Mouse (Mus musculus) frontal cortex, adult 2 months (tissue): Measurements from ENCODE around the gene Pigf. TPM values are rescaled to one million over a fixed set of nuclear protein-coding genes. Genes with fewer than 3 reads are reported as not detected.
"Not testable (repeated sequence)": the region's sequence is repeated elsewhere in the genome, so short reads cannot be mapped to it uniquely, and the experiment has no call there.

Experiments used
- DNase-seq, 2 experiments: peaks; one replicate each; pipeline ENCODE4 v3.0.0; 2022; ENCODE audit warnings: low spot score in 1 of 2; ENCODE audit errors: extremely low spot score in 1 of 2
- polyA plus RNA-seq: library from polyadenylated mRNA; depleted of rRNA; stranded (reverse); fragments of >200 nt; gene quantifications from 2 replicates; pipeline ENCODE4 v1.2.3, GENCODE M21; 2012; rRNA removed

Pigf gene
- polyA plus RNA-seq: 18.6 and 18.9 TPM in 2 replicates

DNA sequence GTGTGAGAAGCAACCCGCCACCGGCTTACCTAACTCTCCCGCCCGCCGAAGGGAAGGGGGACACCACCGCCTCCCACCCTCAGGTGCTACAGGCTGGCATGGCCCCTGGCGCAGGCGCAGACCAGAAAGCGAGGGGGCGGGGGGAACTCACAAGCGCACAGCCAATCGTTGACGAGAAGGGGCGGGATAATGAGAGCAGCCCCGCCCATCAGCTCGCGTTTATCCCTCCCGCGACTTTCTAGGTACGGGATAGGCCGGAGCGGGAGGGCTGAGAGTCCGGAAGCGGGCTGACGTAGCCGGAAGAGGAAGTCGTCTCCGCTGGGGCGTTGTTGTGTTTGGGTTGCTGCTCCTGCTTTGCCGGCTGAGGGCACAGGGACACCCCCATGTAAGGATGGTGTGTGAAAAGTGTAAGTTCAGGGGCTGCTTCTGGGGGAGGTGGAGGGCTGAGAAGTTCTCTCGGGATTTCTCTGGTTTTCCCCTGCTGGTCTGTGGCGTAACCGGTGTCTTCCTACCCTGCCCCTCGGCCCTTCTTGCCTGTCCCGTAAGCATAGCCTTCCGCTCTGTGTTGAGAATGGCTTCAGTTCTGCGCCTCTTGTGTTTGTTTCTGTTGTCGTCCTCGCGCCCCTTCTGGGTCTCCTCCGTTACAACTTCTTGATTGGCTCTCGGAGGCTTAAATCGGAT, at the start of gene Pigf, which contains the start of gene Cript:
Gene Pigf, minus strand, starts transcription at position 138 of the 681 bp plus-strand sequence.
Gene Cript, plus strand, starts transcription at position 282 of the 681 bp plus-strand sequence.
- DNase-seq: peak; percentile 97 to 99

DNA sequence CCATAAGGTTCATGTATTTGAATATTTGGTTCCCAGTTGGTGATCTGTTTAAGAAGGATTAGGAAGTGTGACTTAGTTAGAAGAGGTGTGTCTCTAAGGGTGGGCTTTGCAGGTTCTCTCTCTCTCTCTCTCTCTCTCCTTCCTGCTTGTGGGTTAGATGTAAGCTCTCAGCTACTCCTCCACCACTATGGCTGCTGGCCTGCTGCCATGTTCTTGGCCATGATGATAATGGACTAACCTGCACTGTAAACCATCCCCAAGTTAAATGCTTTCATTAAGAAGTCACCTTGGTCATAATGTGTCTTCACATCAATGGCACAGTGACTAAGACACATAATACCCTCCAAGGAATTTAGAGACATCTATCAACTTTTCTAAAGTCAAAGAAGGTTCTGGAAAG, 48.3 kb upstream of the Pigf start:
- DNase-seq: no peak

DNA sequence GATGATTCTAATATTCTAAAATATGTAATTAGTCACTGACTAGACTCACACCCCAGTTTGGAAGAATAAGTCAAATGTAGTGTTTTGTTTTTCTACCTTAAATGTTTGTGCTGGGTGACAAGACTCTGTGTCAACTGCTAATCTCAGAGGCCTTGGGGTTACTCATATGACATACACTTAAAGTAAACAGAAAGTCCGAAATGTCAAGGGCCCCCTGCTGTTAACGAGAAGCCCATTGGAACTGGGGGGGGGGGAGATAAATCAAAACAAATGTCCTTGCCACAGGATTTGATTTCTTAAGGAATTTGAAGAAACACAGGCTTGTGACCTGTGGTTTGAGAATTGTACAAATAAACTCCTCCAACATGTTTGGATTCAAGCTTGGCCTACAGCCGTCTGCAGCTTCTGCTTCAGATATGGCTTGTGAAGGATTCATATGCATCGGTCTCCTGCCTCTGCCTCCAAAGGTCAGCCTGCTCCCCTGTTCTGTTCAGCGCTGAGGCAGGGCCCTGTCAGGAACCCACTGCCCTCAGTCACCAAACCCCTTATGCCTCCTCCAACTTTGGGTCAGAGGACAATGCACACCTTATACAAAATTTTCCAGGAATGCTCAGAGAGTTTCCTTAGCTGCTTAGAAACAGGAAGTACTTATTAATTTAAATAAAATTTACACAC, 47.7 kb upstream of the Pigf start:
- no peak for DNase-seq

DNA sequence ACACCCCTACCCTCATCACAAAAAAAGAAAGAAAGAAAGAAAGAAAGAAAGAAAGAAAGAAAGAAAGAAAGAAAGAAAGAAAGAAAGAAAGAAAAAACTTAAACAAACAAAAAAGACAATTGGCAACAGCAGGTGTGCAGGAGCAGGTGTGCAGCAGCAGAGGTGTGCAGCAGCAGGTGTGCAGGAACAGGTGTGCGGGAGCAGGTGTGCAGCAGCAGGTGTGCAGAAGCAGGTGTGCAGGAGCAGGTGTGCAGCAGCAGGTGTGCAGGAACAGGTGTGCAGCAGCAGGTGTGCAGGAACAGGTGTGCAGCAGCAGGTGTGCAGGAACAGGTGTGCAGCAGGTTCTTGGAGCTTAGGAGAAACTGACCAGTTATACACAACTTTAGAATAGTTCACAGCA, 47.0 kb upstream of the Pigf start:
- DNase-seq: not testable (repeated sequence)

GRCm38 (mm10) chr17:87068997-87069396, 43.8 kb upstream of the Pigf start:
- no peak for DNase-seq

- DNase-seq: no peak
Observed at GRCm38 (mm10) chr17:87063969-87064368, 38.8 kb upstream of the Pigf start.

- no peak for DNase-seq
Observed at GRCm38 (mm10) chr17:87063461-87063860, 38.3 kb upstream of the Pigf start.

DNA sequence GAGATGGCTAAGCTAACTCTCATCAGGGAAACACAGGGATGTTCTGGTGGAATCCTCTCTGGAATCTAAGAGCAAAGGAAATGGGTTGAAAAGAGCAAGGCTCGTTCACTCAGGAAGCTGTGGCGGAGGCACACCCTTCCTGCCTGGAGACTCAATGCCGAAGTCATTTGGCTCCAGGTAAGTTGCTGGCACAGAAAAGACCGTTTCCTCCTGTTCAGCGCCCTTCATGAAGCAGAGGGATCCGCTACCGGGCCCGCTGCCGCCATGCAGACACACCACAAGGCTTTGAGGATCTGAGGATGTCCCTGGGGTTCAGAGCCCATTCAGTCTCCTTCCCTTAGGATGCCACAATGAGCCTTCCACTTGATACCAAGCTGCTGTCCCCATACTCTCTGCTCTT, 37.4 kb upstream of the Pigf start:
- DNase-seq: no peak

DNA sequence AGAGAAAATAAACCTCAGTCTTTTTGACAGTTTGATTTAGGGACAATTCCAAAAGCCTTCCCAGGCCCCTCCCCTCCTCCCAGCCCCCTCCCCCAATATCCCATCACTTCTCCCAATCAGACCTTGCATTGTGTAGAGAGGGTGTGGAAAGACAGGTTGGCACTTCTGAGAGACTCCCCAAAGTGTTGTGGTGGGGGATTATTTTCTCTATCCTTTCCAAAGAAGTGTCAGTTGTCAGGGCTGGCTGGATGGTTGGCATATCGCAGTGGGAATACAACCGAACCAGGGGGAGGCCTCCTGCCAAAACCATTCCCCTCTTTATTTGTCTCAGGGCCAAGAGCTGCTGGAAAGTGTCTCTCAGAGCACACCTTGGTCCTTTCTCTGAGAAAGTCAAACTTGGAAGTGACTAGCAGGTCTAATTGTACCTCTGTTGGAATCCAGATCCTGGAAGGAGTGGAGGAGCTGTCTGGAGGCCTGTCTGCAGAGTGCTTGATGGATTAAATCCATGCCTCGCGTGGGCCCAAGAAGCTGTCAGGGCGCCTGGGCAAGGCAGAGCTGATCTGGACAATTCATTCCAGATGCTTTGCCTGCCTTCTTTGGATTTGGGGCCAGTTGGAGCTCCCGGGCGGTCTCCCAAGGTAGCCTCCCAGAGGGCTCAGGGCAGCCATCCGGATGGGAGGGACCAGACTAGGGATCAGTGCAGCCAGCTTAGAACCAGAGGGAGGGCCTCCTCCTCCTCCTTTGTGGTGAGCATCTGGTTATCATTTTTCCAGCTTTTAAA, 32.5 kb upstream of the Pigf start:
- no peak for DNase-seq

DNA sequence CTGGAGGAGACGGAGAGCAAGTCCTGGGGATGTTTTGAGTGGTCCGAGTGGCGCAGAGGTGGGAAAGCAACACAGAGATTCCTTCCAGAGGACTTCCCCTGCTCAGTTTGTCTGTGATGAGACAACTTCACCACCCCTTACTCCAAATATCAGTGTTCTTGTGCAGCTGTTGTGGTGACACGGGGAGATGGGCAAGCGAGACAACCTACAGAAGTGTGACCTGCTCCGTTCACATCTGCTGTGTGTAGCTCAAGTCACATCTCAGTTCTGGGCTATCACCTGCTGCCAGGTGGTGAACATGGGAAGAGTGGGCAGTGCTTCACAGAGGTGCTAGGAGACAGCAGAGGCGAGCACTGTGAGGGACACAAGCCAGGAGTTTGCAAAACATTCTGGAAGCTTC, 31.6 kb upstream of the Pigf start:
- no peak for DNase-seq

- DNase-seq: no peak
Observed at GRCm38 (mm10) chr17:87055663-87056062, 30.5 kb upstream of the Pigf start.

DNA sequence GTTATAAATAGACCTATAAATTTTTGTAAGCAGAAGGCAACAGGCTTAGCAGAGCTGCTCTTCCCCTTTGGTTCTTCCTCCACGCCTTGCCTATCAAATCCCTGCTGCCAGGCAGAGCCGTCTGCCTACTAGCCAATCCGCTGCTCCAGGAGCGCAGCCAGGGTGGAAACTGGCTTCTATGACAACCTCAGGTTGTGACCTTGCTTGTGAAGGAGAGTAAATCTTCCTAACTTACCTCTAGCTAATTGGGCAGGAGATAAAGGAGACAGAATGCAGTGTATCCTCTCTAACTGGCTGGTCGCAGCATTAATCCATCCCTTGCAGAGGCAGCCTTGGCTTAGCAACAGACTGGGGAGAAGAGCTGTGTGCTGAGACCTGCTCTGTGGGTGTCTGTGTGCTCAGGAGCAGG, 29.8 kb upstream of the Pigf start:
- peak; percentile 33 to 62 for DNase-seq

GRCm38 (mm10) chr17:87053921-87054320, 28.7 kb upstream of the Pigf start:
- DNase-seq: no peak

DNA sequence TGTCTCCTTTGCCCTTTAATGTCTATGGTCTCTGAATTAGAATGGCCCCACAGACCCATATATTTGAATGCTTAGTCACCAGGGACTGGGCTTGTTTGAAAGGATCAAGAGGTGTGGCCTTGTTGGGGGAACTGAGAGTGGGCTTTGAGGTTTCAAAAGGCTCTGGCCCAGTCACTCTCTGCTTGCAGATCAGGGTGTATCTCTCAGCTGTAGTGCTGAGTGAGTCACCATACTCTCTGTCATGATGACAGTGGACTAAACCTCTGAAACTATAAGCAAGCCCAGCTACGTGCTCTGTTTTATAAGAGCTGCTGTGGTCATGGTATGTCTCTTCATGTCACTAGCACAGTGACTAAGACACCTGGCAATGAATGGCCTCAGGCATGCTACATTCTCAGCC, 27.2 kb upstream of the Pigf start:
- DNase-seq: no peak

- no peak for DNase-seq
Observed at GRCm38 (mm10) chr17:87051652-87052051, 26.4 kb upstream of the Pigf start.

- DNase-seq: peak in 1 of 2 experiments; percentile 48
Observed at GRCm38 (mm10) chr17:87050469-87051175, 25.4 kb upstream of the Pigf start.

DNA sequence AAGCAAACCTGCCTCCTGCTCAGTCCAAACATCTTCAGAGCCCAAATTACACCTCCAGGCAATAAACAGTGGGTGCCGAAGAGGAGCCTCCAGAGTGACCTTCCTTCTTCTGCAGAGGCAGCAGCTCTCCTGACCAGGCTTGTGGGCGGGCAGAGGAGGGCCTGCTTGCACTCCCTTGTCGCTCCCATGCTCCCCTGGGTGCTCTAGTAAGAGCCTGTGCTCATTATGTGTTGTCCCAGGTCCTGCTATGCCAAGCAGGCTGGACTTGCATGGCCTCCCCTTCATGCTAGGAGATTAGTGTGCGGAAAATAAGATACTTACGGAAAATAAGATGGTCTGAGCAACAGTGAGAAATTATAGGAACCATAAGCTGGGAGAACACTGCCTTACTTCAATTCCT, 24.5 kb upstream of the Pigf start:
- no peak for DNase-seq

- DNase-seq: no peak
Observed at GRCm38 (mm10) chr17:87044796-87045195, 19.6 kb upstream of the Pigf start.

DNA sequence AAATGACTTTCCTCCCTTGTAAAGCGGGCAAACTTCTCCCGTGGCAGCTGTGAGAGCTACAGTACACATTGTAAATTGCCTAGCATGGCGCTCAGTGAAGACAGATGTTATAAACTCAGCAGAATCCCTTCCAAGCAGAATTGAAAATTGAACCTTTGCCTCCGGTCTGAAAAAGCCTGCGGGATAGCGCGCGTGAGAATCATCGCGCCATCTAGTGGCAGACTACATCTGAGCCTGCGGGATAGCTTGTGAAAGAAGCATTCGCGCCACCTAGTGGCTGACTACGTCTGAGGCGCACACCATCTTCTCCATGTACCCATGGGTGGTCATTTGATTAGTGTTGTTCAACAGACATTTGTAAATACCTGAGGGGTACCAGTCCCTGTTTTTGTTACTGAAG, 19.2 kb upstream of the Pigf start:
- DNase-seq: peak; percentile 74 to 97

- DNase-seq: peak; percentile 41 to 76
Observed at GRCm38 (mm10) chr17:87041739-87042138, 16.5 kb upstream of the Pigf start.

GRCm38 (mm10) chr17:87038496-87038895, 13.3 kb upstream of the Pigf start:
- DNase-seq: peak in 1 of 2 experiments; percentile 62
